Mouse (Mus musculus) hindbrain, embryonic 16.5 days (tissue): Measurements from ENCODE around the gene Ogn. TPM values are rescaled to one million over a fixed set of nuclear protein-coding genes. Genes with fewer than 3 reads are reported as not detected.
A peak's percentile ranks its signal among the peaks of the same experiment; 100 is the strongest.

Experiments used
- ATAC-seq: fragments of 200-750 bp; cut with Nextera tagmentation; 2 replicates; pipeline ENCODE4 v1.8.0; 2017; ENCODE audit warnings: moderate TSS enrichment, moderate library complexity
- H3K27ac ChIP-seq: fragments of 300-500 bp; sonication (generic); 2 replicates; pipeline ENCODE4 v1.5.1; 2014; ENCODE audit warnings: low read depth, mild to moderate bottlenecking, control low read depth, low read length, moderate library complexity
- H3K27me3 ChIP-seq: fragments of 300-500 bp; sonication (generic); replicated peaks from 2 replicates; pipeline ENCODE4 v1.6.1; 2014; ENCODE audit warnings: low read length; ENCODE audit not compliant: control insufficient read depth, insufficient read depth
- H3K36me3 ChIP-seq: fragments of 300-500 bp; sonication (generic); 2 replicates; pipeline ENCODE4 v1.6.1; 2014; ENCODE audit warnings: mild to moderate bottlenecking, low read length, moderate library complexity, mixed read lengths; ENCODE audit not compliant: control insufficient read depth, insufficient read depth
- H3K4me1 ChIP-seq: fragments of 300-500 bp; sonication (generic); 2 replicates; pipeline ENCODE4 v1.6.1; 2014; ENCODE audit warnings: low read depth, low read length; ENCODE audit not compliant: control insufficient read depth, insufficient read depth
- H3K4me2 ChIP-seq: fragments of 300-500 bp; sonication (generic); 2 replicates; pipeline ENCODE4 v1.6.1; 2014; ENCODE audit warnings: mild to moderate bottlenecking, low read length, control low read depth, moderate library complexity
- H3K4me3 ChIP-seq: fragments of 300-500 bp; sonication (generic); 2 replicates; pipeline ENCODE4 v1.5.1; 2014; ENCODE audit warnings: mild to moderate bottlenecking, low read length, control low read depth, moderate library complexity
- H3K9ac ChIP-seq: fragments of 300-500 bp; sonication (generic); 2 replicates; pipeline ENCODE4 v1.6.1; 2014; ENCODE audit warnings: low read depth, mild to moderate bottlenecking, control low read depth, low read length, moderate library complexity
- H3K9me3 ChIP-seq: fragments of 300-500 bp; sonication (generic); 2 replicates; pipeline ENCODE4 v1.6.1; 2014; ENCODE audit warnings: mild to moderate bottlenecking, low read length, moderate library complexity; ENCODE audit not compliant: control insufficient read depth
- WGBS: fragments of 180-500 bp; shearing (Covaris S2); extraction: QIAGEN DNeasy Blood & Tissue Kit; methylation state at CpG from one replicate; pipeline ENCODE4 v1.1.7; 2014; 5-methylcytosine and 5-hydroxymethylcytosine counted together
- polyA plus RNA-seq: library from polyadenylated mRNA; unstranded; fragments of >200 nt; fragmentation: Nextera tagmentation; extraction: Ambion mirVana; gene quantifications from 2 replicates; pipeline ENCODE4 v1.2.1, GENCODE M21; 2015

Gene Ogn
- polyA plus RNA-seq, 1 experiment from 2014 or later, result 14.1 TPM

- ATAC-seq, result no peak
- Histone ChIP-seq H3K4me2 (no peak overlapping the region), H3K27me3 (no peaks in the 10 kb centered on the region), H3K9ac (no peak overlapping the region), H3K4me1 (no peaks in the 10 kb centered on the region), H3K9me3 (no peaks in the 10 kb centered on the region), H3K36me3 (no peaks in the 10 kb centered on the region), H3K27ac (no peak overlapping the region), H3K4me3 (no peak overlapping the region)
- WGBS, result 83% methylated on average over 6 of the region's 6 CpGs
These were observed 34.8 kb downstream of the Ogn start for GRCm38 (mm10) chr13:49642650-49643049.

GRCm38 (mm10) chr13:49643669-49644362 lies 36.0 kb downstream of the Ogn start:
- H3K4me2 ChIP-seq, result no peak overlapping the region
- no peaks in the 10 kb centered on the region for H3K27me3 ChIP-seq
- no peak overlapping the region for H3K27ac ChIP-seq
- no peaks in the 10 kb centered on the region for H3K4me1 ChIP-seq
- no peaks in the 10 kb centered on the region for H3K36me3 ChIP-seq
- no peaks in the 10 kb centered on the region for H3K9me3 ChIP-seq
- H3K9ac ChIP-seq, result no peak overlapping the region
- H3K4me3 ChIP-seq, result no peak overlapping the region
- ATAC-seq, result no peak

- H3K36me3 ChIP-seq, result no peaks in the 10 kb centered on the region
- WGBS, result 77% methylated on average over 2 of the region's 2 CpGs
- H3K4me3 ChIP-seq, result no peak overlapping the region
- 0 out of 2 replicates have a peak, but pooled peaks have one; percentile 42 for ATAC-seq
- no peaks in the 10 kb centered on the region for H3K27me3 ChIP-seq
- no peaks in the 10 kb centered on the region for H3K4me1 ChIP-seq
- no peak overlapping the region for H3K4me2 ChIP-seq
- no peak overlapping the region for H3K9ac ChIP-seq
- no peaks in the 10 kb centered on the region for H3K9me3 ChIP-seq
- H3K27ac ChIP-seq, result no peak overlapping the region
These were observed 37.1 kb downstream of the Ogn start for GRCm38 (mm10) chr13:49644731-49645529.

- Histone ChIP-seq H3K27ac (no peak overlapping the region), H3K4me3 (no peak overlapping the region), H3K9ac (no peak overlapping the region), H3K9me3 (no peaks in the 10 kb centered on the region), H3K36me3 (no peaks in the 10 kb centered on the region), H3K4me1 (no peaks in the 10 kb centered on the region), H3K4me2 (no peak overlapping the region), H3K27me3 (no peaks in the 10 kb centered on the region)
- WGBS, result 88% methylated on average over 1 of the region's 1 CpGs
- no peak for ATAC-seq
These were observed 38.2 kb downstream of the Ogn start for GRCm38 (mm10) chr13:49646019-49646418.

GRCm38 (mm10) chr13:49651136-49651535 lies 43.3 kb downstream of the Ogn start:
- no peak overlapping the region for H3K4me3 ChIP-seq
- H3K4me1 ChIP-seq, result peaks cover 11% of the 10 kb centered on the region
- no peak for ATAC-seq
- no peak overlapping the region for H3K27ac ChIP-seq
- no peaks in the 10 kb centered on the region for H3K36me3 ChIP-seq
- H3K27me3 ChIP-seq, result no peaks in the 10 kb centered on the region
- H3K4me2 ChIP-seq, result no peak overlapping the region
- no peaks in the 10 kb centered on the region for H3K9me3 ChIP-seq
- WGBS, result 40% methylated on average over 2 of the region's 2 CpGs
- H3K9ac ChIP-seq, result no peak overlapping the region

- peaks cover 11% of the 10 kb centered on the region for H3K4me1 ChIP-seq
- H3K36me3 ChIP-seq, result no peaks in the 10 kb centered on the region
- ATAC-seq, result no peak
- peak overlapping the region; percentile 99 for H3K4me2 ChIP-seq
- H3K27ac ChIP-seq, result no peak overlapping the region
- WGBS, result 3% methylated on average over 4 of the region's 4 CpGs
- no peaks in the 10 kb centered on the region for H3K9me3 ChIP-seq
- H3K27me3 ChIP-seq, result no peaks in the 10 kb centered on the region
- H3K4me3 ChIP-seq, result peak overlapping the region; percentile 74
- H3K9ac ChIP-seq, result no peak overlapping the region
These were observed 44.0 kb downstream of the Ogn start for GRCm38 (mm10) chr13:49651781-49652351.

- Histone ChIP-seq H3K4me1 (peaks cover 11% of the 10 kb centered on the region), H3K4me3 (peak within 1 kb of the TSS; percentile 74), H3K4me2 (peak within 1 kb of the TSS; percentile 99), H3K27me3 (no peaks in the 10 kb centered on the region), H3K9ac (peak within 1 kb of the TSS; percentile 65), H3K9me3 (no peaks in the 10 kb centered on the region), H3K27ac (peak within 1 kb of the TSS; percentile 19; the same call in 1 of the 2 replicates), H3K36me3 (no peaks in the 10 kb centered on the region)
- ATAC-seq, result peak; percentile 100
- WGBS, result under 1% methylated on average over 67 of the region's 68 CpGs
These were observed 44.8 kb downstream of the Ogn start, which contains the start of the genes Cenpp and Nol8 for GRCm38 (mm10) chr13:49652481-49653179. TSS of gene Cenpp (minus strand) at chr13:49652785. TSS of gene Nol8 (plus strand) at chr13:49653078.

GRCm38 (mm10) chr13:49653180-49653541 lies 45.3 kb downstream of the Ogn start:
- no peaks in the 10 kb centered on the region for H3K36me3 ChIP-seq
- peak overlapping the region; percentile 19; the same call in 1 of the 2 replicates for H3K27ac ChIP-seq
- peak overlapping the region; percentile 65 for H3K9ac ChIP-seq
- 0% methylated on average over 16 of the region's 16 CpGs for WGBS
- H3K9me3 ChIP-seq, result no peaks in the 10 kb centered on the region
- H3K4me1 ChIP-seq, result peaks cover 11% of the 10 kb centered on the region
- peak overlapping the region; percentile 74 for H3K4me3 ChIP-seq
- peak overlapping the region; percentile 65 for H3K4me2 ChIP-seq
- peak; percentile 84 for ATAC-seq
- no peaks in the 10 kb centered on the region for H3K27me3 ChIP-seq
